8 mouse cellular contexts compared by ENCODE assay signal in genomic region chr2:170219611-170220401, GRCm38 (mm10).
A peak's percentile ranks its signal among the peaks of the same experiment; 100 is the strongest.
DNase-seq lines count a peak whose midpoint lies in the region; ATAC-seq and TF ChIP-seq lines count a peak whose summit lies in the region.

No protein-coding gene starts in this region.

- peaks cover 27% of the 10 kb centered on the region for H3K4me1 ChIP-seq in heart, postnatal 0 days (ENCODE audit: control insufficient read depth, insufficient read depth)
- peaks cover 64% of the 10 kb centered on the region for H3K4me1 ChIP-seq in liver, embryonic 15.5 days (replicated peaks)
- H3K4me1 ChIP-seq in small intestine, adult 2 months (ENCODE audit: control insufficient read depth, insufficient read depth, insufficient read length, low read length) = peaks cover 5% of the 10 kb centered on the region

- peak overlapping the region; percentile 84 for H3K4me2 ChIP-seq in heart, postnatal 0 days (ENCODE audit: low read depth, low read length)
- H3K4me2 ChIP-seq in liver, embryonic 15.5 days = peak overlapping the region; percentile 83

- H3K36me3 ChIP-seq in heart, postnatal 0 days (replicated peaks; ENCODE audit: control insufficient read depth, insufficient read depth, low read length) = no peaks in the 10 kb centered on the region
- no peaks in the 10 kb centered on the region for H3K36me3 ChIP-seq in liver, embryonic 15.5 days (replicated peaks)
- H3K36me3 ChIP-seq in small intestine, adult 2 months (ENCODE audit: control insufficient read depth, insufficient read depth, low read length) = no peaks in the 10 kb centered on the region

- 5% methylated on average over 20 of the region's 20 CpGs for WGBS in heart, postnatal 0 days
- 3% methylated on average over 20 of the region's 20 CpGs for WGBS in liver, embryonic 15.5 days (ENCODE audit: insufficient replicate concordance)
- 32% methylated on average over 20 of the region's 20 CpGs for WGBS in small intestine, adult 2 months

- ATAC-seq in heart, postnatal 0 days (ENCODE audit: insufficient read depth, low read depth) = no peak
- no peak for ATAC-seq in liver, embryonic 15.5 days (ENCODE audit: insufficient read depth)

- intact Hi-C loops in left cerebral cortex, postnatal 4 days (cut with DNase I) = no loop called here

- peak overlapping the region; percentile 47 for H3K4me3 ChIP-seq in heart, postnatal 0 days (ENCODE audit: low read depth, low read length)
- H3K4me3 ChIP-seq in liver, embryonic 15.5 days (replicated peaks) = peak overlapping the region; percentile 56
- peak overlapping the region; percentile 40 for H3K4me3 ChIP-seq in small intestine, adult 2 months (ENCODE audit: low read depth, low read length)

- no peak for TF ChIP-seq EP300 in heart, postnatal 0 days (IDR thresholded peaks at IDR 0.05; ENCODE audit: low read depth)

- peaks cover 4% of the 10 kb centered on the region; the same call in 1 of the 2 replicates for H3K9me3 ChIP-seq in heart, postnatal 0 days (replicated peaks; ENCODE audit: control insufficient read depth, low read length)
- no peaks in the 10 kb centered on the region for H3K9me3 ChIP-seq in liver, embryonic 15.5 days (replicated peaks)

- H3K27me3 ChIP-seq in heart, postnatal 0 days (ENCODE audit: control insufficient read depth, insufficient read depth, low read length) = no peaks in the 10 kb centered on the region
- no peaks in the 10 kb centered on the region; the same call in 1 of the 2 replicates for H3K27me3 ChIP-seq in liver, embryonic 15.5 days
- no peaks in the 10 kb centered on the region for H3K27me3 ChIP-seq in small intestine, adult 2 months (ENCODE audit: control insufficient read depth, insufficient read depth, low read length)

- DNase-seq in left cerebral cortex, postnatal 4 days = peak; percentile 35
- no peak for DNase-seq in left cerebral cortex, adult 9 months (ENCODE audit: low spot score in 2 of 2)
- DNase-seq in c-Kit-positive CD71-positive TER-119-positive erythroid progenitor cells, embryonic 14.5 days (ENCODE audit: low spot score) = peak; percentile 34
- no peak for DNase-seq in heart, postnatal 0 days (ENCODE audit: low spot score)
- DNase-seq in urinary bladder, adult 2 months (ENCODE audit: low spot score) = no peak
- DNase-seq in cerebellum, postnatal 36 days = no peak

- H3K27ac ChIP-seq in heart, postnatal 0 days (ENCODE audit: low read depth) = peak overlapping the region; percentile 77
- peak overlapping the region; percentile 16; the same call in 1 of the 2 replicates for H3K27ac ChIP-seq in liver, embryonic 15.5 days (replicated peaks)
- peak overlapping the region; percentile 9 for H3K27ac ChIP-seq in small intestine, adult 2 months (ENCODE audit: insufficient read depth, low read depth, low read length)

- TF ChIP-seq CTCF in heart, postnatal 0 days (IDR thresholded peaks at IDR 0.05; ENCODE audit: low read depth) = no peak
- no peak for TF ChIP-seq CTCF in small intestine, adult 2 months (IDR thresholded peaks at IDR 0.05; ENCODE audit: extremely low read depth, insufficient read length, insufficient replicate concordance, low read depth, low read length)

- TF ChIP-seq POLR2A in small intestine, adult 2 months (IDR thresholded peaks at IDR 0.05; ENCODE audit: low read depth, low read length) = no peak

- peak overlapping the region; percentile 64 for H3K9ac ChIP-seq in heart, postnatal 0 days (replicated peaks; ENCODE audit: low read depth, low read length)
- peak overlapping the region; percentile 44 for H3K9ac ChIP-seq in liver, embryonic 15.5 days

Comparison
In these comparisons a context has a peak if more than half of its experiments do, and no peak if none do; other contexts are left out.
1. DNase-seq: peak in left cerebral cortex, postnatal 4 days (single experiment) and c-Kit-positive CD71-positive TER-119-positive erythroid progenitor cells, embryonic 14.5 days (single experiment); none in left cerebral cortex, adult 9 months (0 of 2), heart, postnatal 0 days (single experiment), urinary bladder, adult 2 months (single experiment) and cerebellum, postnatal 36 days (0 of 2).
2. H3K27ac ChIP-seq: peak in every context shown above with its lines; median percentile 77 in heart, postnatal 0 days; 16 in liver, embryonic 15.5 days; 9 in small intestine, adult 2 months.
3. Peak in every context shown above with its lines, with median percentiles within 50 percentile points of each other: H3K4me3 ChIP-seq.